Mouse (Mus musculus) olfactory bulb, adult 2 months (tissue): ENCODE data around the gene Nr3c2. TPM values are rescaled to one million over a fixed set of nuclear protein-coding genes. Genes with fewer than 3 reads are reported as not detected.

Experiments
- H3K27ac ChIP-seq: fragments of 200-500 bp; 2 replicates; pipeline ENCODE4 v1.5.1; 2012; ENCODE audit warnings: low read depth, low read length; ENCODE audit not compliant: insufficient read depth
- H3K4me1 ChIP-seq: fragments of 200-500 bp; 2 replicates; pipeline ENCODE4 v1.6.1; 2012; ENCODE audit warnings: low read length; ENCODE audit not compliant: control insufficient read depth, insufficient read depth
- H3K4me3 ChIP-seq: fragments of 200-500 bp; 2 replicates; pipeline ENCODE4 v1.5.1; 2012; ENCODE audit warnings: mild to moderate bottlenecking, low read depth, low read length, moderate library complexity; ENCODE audit not compliant: insufficient read depth
- CTCF ChIP-seq: fragments of 200-500 bp; IDR thresholded peaks from 2 replicates; pipeline ENCODE4 v1.5.1; 2012; ENCODE audit warnings: low read depth, mild to moderate bottlenecking, low read length, moderate library complexity; ENCODE audit not compliant: insufficient read depth
- POLR2A ChIP-seq: fragments of 200-500 bp; IDR thresholded peaks from 2 replicates; pipeline ENCODE4 v1.6.1; 2012; ENCODE audit warnings: mild to moderate bottlenecking, low read depth, low read length, moderate library complexity; ENCODE audit not compliant: insufficient read depth
- WGBS: fragments of 180-500 bp; shearing (Covaris S2); methylation state at CpG from one replicate; pipeline ENCODE4 v1.1.7; 2018; 5-methylcytosine and 5-hydroxymethylcytosine counted together
- polyA plus RNA-seq: library from polyadenylated mRNA; stranded (reverse); fragments of >200 nt; gene quantifications from 2 replicates; pipeline ENCODE4 v1.2.4, GENCODE M21; 2012; ENCODE audit warnings: low replicate concordance; ENCODE audit not compliant: missing spikeins, insufficient read depth, insufficient read length

The Nr3c2 gene
- polyA plus RNA-seq, 1 experiment, result not detected

DNA sequence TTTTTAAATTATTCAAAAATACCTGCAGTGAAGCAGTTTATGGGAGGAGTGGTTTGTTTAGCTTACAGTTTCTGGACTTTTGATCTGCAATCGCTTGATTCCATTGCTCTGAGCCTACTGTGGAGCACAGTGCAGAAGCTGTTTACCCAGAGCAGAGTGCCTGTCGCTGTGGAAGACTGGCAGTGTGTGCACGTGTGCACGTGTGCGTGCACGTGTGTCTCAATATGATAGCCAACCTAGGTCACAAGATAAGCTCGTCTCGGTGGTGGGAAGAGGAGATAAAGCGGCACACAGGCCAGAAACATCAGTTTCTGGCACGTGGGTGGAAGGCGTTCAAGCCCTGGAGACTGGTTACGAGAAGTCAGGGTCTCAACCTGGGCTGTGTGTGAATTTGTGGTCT, 145.6 kb downstream of the Nr3c2 start:
- Histone ChIP-seq H3K4me3 (no peak overlapping the region), H3K4me1 (peaks cover 3% of the 10 kb centered on the region; the same call in 1 of the 2 replicates), H3K27ac (no peak overlapping the region)
- 88% methylated on average over 12 of the region's 12 CpGs for WGBS
- TF ChIP-seq CTCF (no peak), POLR2A (no peak)

DNA sequence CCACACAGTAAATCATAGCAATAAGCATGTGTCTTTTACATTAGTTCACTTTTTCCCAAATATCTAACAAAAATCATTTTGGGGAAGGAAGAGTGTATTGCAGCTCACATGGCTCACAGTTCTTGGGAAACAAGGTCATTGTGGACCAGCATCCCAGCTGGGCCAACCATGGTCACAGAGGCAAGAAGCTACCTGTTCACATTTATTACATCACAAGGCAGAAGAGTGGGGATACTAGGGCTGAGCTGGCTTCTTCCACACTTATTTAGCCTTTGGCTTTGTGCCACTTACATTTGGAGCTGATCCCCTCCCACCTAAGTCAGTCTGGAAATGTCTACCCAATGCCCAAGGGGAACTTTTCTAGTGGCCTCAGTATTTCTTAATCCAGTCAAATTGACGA, 146.5 kb downstream of the Nr3c2 start:
- 93% methylated on average over 1 of the region's 1 CpGs for WGBS
- peaks cover 3% of the 10 kb centered on the region; the same call in 1 of the 2 replicates for H3K4me1 ChIP-seq
- no peak overlapping the region for H3K4me3 ChIP-seq
- no peak overlapping the region for H3K27ac ChIP-seq
- TF ChIP-seq CTCF (no peak), POLR2A (no peak)

DNA sequence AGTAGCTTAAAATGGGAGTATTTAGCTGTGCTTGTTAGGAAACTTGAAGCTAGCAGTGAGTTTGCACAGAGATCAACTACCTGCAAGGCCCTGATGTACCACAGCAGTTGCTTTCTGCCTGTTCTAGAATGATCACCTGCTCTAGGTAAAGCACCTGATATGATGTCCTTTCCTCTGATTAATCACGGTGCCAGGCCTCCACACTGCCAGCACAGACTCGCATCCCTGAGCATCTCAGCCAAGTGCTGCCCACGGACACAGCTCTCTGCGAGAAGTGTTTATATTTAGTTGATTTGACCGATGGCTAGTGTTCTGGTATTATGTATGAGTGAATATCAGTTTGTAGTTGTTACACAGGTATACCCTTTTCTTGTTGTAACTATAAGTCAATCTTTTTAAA, 147.0 kb downstream of the Nr3c2 start:
- no peak overlapping the region for H3K4me3 ChIP-seq
- peaks cover 3% of the 10 kb centered on the region; the same call in 1 of the 2 replicates for H3K4me1 ChIP-seq
- TF ChIP-seq CTCF (no peak), POLR2A (no peak)
- 83% methylated on average over 5 of the region's 5 CpGs for WGBS
- H3K27ac ChIP-seq, result no peak overlapping the region

DNA sequence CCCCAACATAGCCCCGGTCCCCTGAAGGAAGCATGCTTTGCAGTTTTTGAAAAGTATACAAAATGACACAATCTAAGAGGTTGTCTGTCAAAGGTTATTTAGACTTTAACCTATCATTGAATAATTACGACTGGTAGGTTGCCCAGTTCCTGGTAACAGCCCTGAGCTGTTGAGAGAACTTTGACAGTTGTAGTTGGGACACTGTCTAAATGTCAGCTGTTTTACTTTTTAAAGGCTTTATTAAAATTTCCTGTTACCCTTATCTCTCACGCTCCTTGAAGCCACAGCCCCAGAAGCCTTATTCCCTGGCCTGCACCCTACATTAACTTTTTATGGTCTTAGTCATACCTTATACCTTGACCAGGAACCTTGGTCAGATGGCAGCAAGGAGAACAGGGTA, 147.5 kb downstream of the Nr3c2 start:
- Histone ChIP-seq H3K27ac (no peak overlapping the region), H3K4me3 (no peak overlapping the region), H3K4me1 (peaks cover 8% of the 10 kb centered on the region)
- TF ChIP-seq POLR2A (no peak), CTCF (no peak)
- 76% methylated on average over 3 of the region's 3 CpGs for WGBS

DNA sequence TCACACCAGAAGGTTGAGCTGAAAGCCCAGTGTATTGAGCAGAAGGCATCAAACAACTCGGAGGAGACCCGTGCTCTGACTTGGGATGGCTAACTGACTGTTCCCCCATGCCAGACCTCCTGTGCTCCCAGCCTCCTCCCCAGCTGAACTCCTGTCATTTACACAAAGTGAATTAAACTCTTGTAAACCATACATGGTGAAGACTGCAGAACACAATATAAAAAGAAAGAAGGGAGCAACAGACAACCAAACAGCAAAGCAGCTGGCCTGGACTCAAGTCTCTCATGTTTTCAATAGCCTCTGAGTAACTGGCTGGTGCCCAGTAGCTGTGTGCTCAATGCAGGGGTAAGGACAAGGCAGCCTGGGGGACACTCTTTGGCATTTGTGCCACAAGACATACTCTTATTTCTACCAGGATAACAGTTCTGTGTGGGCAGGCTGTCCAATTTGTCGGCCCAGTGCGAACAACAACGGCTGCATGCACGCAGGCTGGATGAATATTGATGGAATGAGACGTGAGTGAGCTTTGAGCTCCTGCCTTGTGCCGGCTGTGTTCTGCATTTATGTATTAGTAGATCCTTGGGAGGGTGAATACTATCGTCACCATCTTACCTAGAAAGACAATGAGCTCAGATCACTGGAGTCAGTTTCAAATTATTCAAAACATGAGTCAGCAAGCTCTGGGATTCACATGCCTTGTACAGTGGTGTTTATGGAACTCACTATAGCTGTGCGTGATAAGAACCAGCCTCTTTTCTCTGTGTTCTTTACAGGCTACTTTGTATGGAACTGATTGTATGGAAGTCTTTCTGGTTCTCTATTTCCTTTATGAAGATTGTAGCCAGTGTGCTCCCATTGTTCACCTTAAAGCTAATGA, 152.4 kb downstream of the Nr3c2 start:
- TF ChIP-seq POLR2A (no peak), CTCF (no peak)
- WGBS, result 35% methylated on average over 10 of the region's 10 CpGs
- peak overlapping the region; percentile 25; the same call in 1 of the 2 replicates for H3K27ac ChIP-seq
- peaks cover 6% of the 10 kb centered on the region for H3K4me1 ChIP-seq
- H3K4me3 ChIP-seq, result no peak overlapping the region

DNA sequence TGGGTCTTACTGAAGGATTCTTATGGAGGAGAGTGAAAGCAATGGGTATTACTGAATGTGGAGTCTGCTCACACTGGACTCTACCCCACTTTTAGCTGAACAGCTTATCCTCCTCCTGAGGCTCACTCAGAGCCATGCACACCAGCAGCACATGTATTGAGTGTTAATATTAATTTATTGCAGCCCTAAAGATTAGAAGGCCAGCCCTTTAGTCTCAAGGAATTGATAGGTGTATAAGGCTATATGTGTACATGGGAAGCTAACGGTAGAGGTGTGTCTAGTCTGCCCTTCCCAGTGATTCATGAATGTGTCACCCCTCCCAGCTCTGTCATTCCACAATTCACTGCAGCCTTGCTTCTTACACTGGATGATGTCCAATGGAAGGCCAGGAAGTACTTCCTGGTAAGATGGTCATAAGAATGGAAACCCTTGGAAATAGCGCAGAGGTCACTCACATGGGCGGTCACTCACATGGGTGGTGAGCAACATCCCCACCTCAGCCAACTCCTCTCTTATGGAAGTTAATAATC, 156.3 kb downstream of the Nr3c2 start:
- no peak for TF ChIP-seq POLR2A
- TF ChIP-seq CTCF, result no peak
- no peak overlapping the region for H3K27ac ChIP-seq
- H3K4me1 ChIP-seq, result peaks cover 6% of the 10 kb centered on the region
- 88% methylated on average over 3 of the region's 3 CpGs for WGBS
- H3K4me3 ChIP-seq, result no peak overlapping the region

DNA sequence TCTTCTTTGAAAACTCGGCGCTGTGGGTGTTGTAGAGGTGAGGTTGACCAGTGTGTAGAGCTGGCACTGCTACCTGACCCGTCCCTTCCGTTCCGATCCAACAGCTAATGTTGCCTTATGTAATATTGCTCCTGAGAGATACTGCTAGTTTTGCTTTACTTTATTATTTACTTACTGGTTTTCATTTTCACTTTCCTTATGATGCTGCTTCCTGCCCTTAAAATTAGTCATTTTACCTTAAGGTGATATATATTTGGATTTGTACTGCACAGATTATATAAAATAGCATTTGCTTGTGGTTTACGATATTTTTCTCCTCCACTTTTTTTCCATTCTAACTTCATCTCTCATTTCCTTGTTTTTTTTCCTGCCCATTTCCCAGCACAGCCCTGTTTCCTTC, 157.6 kb downstream of the Nr3c2 start:
- no peak for TF ChIP-seq POLR2A
- TF ChIP-seq CTCF, result no peak
- H3K4me1 ChIP-seq, result no peaks in the 10 kb centered on the region
- no peak overlapping the region for H3K4me3 ChIP-seq
- 93% methylated on average over 6 of the region's 6 CpGs for WGBS
- no peak overlapping the region for H3K27ac ChIP-seq

DNA sequence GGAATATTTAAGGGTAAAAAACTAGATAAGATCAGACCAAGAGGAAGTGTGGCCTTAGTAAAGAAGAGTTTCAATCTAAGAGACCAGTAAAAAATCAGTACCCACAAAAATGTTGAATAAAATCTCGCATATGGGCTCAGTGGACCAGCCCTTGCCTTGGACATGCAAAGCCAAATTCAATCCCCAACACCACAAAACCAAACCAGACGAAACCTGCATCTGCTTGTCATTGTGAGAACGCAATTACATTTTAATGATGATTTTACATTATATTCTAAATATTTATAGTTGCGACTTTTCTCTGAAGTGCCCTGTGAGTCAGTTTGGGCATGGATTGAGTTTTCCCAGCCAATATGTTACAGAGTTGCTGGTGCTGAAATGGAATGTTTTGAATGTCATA, 183.4 kb downstream of the Nr3c2 start:
- Histone ChIP-seq H3K27ac (no peak overlapping the region), H3K4me1 (no peaks in the 10 kb centered on the region), H3K4me3 (no peak overlapping the region)
- WGBS, result 95% methylated on average over 4 of the region's 4 CpGs
- TF ChIP-seq POLR2A, result no peak
- no peak for TF ChIP-seq CTCF

DNA sequence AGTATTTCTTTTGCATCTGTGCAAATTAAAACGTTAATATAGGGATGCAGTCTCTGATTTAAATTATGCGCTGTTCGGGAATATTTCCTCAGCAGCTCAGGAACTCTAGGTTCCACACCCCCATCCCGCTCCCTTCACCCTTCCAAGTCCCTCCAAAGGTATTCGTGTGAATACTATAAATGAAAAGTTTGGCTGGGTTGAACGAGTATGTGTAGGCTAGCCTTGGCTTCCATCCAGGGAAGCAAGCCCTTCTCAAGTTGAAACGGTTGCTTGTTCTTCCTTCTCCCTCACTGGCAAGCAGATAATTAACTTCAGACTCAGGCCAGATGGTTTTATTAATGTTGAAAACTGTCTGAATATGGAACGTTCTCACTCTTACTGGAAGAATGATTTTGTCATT, 186.8 kb downstream of the Nr3c2 start:
- no peaks in the 10 kb centered on the region for H3K4me1 ChIP-seq
- no peak overlapping the region for H3K4me3 ChIP-seq
- WGBS, result 43% methylated on average over 8 of the region's 8 CpGs
- H3K27ac ChIP-seq, result no peak overlapping the region
- TF ChIP-seq CTCF, result no peak
- no peak for TF ChIP-seq POLR2A

DNA sequence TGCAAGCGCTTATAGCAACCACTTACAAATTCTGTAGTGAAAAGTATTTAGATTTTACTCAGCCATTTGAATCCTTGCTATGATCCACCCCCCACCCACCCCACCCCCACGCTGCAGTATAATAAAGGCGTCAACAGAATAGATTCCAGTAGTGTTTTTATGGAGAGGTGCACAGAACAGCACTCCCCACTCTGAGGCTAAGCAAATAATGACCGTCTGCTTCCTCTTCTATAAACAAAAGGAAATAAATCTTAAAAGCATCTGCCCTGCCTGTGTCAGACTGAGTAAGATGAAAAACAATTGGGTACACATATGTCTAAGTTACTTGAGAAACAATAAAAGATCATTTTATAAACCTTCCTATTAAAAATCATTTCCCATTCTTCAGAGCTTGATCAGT, 197.5 kb downstream of the Nr3c2 start:
- H3K4me1 ChIP-seq, result no peaks in the 10 kb centered on the region; the same call in 1 of the 2 replicates
- no peak overlapping the region for H3K4me3 ChIP-seq
- no peak for TF ChIP-seq CTCF
- no peak for TF ChIP-seq POLR2A
- 55% methylated on average over 4 of the region's 4 CpGs for WGBS
- H3K27ac ChIP-seq, result no peak overlapping the region
